Mouse (Mus musculus): ENCODE measurements around the gene Gm28035.

GRCm38 (mm10) chr2:30311481-30311880, 71.1 kb downstream of the Gm28035 start:
- TF ChIP-seq CTCF (IDR thresholded peaks at IDR 0.05; ENCODE audit: low read depth, low read length) (no peak), POLR2A (IDR thresholded peaks at IDR 0.05; ENCODE audit: borderline replicate concordance, low read depth, low read length) (no peak)

Measured in bone marrow macrophage, adult 2 months (primary cell).